Mouse (Mus musculus): ENCODE measurements around the gene Olfr1375.
"Not testable (repeated sequence)": the region's sequence is repeated elsewhere in the genome, so short reads cannot be mapped to it uniquely, and the experiment has no call there.

Gene Olfr1375

GRCm38 (mm10) chr11:51047809-51048208, at the start of gene Olfr1375:
Gene Olfr1375 (plus strand): TSS chr11:51048109.
- DNase-seq, result not testable (repeated sequence)

DNA sequence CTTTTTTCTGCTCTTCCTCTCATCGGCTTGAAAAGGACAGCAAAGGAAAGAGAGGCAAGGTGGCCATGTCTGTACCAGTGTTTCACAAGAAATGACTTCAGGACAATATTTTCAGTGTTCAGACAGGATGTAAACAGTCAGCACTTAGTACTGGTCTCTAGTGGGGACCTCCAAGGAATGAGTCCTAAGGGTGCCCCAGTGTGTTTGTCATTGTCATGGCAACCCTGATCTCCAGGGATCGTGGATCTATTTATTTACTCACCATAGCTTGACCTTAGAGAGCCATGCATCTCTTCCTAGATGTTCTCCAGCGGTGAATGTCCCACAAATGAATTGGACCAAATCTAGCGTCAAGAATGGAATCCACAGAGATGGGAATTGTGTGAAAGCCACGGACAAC, 44.6 kb upstream of the Olfr1375 start, which contains the start of gene Olfr51:
Gene Olfr51, plus strand, starts transcription at position 301 of the 400 bp plus-strand sequence.
- DNase-seq, result no peak

DNA sequence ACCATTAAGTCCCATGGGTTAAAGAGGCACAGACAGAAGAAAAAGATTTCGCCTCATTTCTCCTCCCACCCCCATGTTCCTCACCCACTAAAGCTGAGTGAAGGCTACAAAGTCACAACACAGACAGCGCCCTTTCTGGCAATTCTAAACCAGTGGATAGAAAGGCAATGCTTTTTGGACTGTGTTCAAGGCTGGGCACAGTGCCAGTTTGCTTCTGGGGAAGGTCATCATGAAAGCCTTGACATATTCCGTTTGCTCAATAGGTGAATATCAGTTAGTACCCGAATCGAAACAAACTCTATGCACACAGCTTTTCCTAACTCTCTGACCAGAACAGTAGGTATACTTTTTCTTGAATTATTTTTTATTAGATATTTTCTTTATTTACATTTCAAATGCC, 36.1 kb upstream of the Olfr1375 start:
- no peak for DNase-seq

DNA sequence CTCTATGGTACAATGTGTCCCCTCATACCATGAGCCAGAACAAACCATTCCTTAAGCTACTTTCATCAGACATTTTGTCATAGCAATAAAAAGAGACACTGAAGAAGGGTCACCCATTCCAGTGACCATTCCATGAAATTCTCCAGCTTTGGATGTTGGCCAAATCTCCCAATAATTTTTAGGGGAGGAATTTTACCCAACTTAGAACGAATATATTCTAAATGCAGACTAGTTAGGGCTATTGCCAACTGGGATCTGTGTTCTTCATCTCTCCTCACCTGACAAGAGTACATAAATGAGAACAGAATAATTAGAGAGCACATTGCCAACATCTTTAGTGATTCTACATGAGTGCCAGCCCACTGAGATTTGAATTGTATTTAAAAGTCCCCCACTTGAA, 34.0 kb upstream of the Olfr1375 start, which contains the start of gene Olfr54:
Gene Olfr54, plus strand, starts transcription at position 301 of the 400 bp plus-strand sequence.
- no peak for DNase-seq

- no peak for DNase-seq
Observed at GRCm38 (mm10) chr11:51016341-51016740, 31.6 kb upstream of the Olfr1375 start.

GRCm38 (mm10) chr11:51026811-51027210, 21.1 kb upstream of the Olfr1375 start:
- DNase-seq, result not testable (repeated sequence)

- not testable (repeated sequence) for DNase-seq
Observed at GRCm38 (mm10) chr11:51029381-51029780, 18.5 kb upstream of the Olfr1375 start.

- no peak for DNase-seq
Observed at GRCm38 (mm10) chr11:51030225-51030624, 17.7 kb upstream of the Olfr1375 start.

- DNase-seq, result no peak
Observed at GRCm38 (mm10) chr11:51032851-51033250, 15.1 kb upstream of the Olfr1375 start.

GRCm38 (mm10) chr11:51034141-51034540, 13.8 kb upstream of the Olfr1375 start:
- not testable (repeated sequence) for DNase-seq

DNA sequence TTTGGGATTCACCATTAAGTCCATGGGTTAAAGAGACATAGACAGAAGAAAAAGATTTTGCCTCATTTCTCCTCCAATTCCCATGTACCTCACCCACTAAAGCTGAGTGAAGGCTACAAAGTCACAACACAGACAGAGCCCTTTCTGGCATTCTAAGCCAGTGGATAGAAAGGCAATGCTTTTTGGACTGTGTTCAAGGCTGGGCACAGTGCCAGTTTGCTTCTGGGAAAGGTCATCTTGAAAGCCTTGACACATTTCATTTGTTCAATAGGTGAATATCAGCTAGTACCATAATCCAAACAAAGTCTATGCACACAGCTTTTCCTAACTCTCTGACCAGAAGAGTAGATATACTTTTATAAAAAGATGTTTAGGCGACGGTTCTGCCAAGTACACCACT, 12.0 kb upstream of the Olfr1375 start:
- DNase-seq, result no peak

DNA sequence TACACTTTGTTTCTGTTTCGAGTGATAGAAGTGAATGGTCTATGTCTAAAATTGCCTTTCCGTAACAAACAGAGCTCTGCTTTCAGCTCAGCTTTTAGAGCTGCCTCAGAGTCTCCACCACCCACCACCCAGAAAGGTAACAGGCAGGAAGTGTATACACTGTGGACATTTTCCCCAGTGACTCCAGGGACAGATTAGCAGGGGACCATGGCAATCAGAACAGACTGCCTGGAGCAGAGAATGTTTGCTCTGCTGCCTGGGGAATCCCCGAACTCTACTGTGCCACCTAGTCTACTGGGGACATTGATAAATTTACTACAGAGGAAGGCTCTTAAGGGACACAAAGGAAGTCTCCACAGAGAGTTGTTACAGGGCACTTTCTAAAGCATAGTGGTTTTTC, 3.1 kb upstream of the Olfr1375 start:
- not testable (repeated sequence) for DNase-seq

GRCm38 (mm10) chr11:51051678-51052077, 3.8 kb downstream of the Olfr1375 start:
- DNase-seq, result no peak

DNA sequence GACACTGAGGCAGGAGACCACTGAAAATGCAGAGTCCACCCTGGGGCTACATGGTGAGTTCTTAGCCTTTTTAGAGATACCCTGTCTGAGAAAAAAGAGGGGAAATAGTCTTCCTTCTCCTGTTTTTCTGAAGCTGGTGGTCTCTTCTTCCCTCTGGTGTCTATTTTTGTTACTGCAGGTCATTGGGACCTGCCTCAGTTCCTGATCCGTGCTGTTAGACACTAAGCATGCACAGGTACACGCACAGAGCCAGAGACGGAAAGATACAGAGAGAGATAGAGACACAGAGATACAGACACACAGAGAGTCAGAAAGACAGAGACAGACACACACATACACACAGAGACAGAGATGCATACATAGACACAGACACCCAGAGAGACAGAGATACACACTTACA, 5.3 kb downstream of the Olfr1375 start:
- DNase-seq, result no peak

GRCm38 (mm10) chr11:51059151-51059571, 11.3 kb downstream of the Olfr1375 start, which contains the start of gene Zfp354a:
Gene Zfp354a (plus strand): TSS chr11:51059257.
- DNase-seq, result peak; percentile 83

DNA sequence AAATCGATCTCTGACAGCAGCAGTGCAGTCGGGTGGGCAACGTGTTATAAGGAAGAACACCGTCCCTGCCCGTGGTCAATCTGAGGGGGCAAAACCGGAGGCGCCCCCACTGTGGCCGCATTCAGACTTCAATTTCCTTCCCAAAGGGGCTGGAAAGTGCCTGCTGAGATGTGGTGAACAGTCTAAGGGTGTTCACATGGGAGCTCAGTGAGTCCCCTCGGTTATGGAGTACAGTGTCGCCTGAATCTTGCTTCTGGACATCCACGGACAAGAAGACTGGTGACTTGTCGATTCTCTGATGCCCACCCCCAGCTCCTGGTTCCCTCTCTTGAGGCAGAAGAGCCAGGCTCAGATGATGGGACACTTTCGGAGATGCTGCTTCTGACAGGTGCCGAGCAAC, 11.7 kb downstream of the Olfr1375 start:
- DNase-seq, result no peak

- no peak for DNase-seq
Observed at GRCm38 (mm10) chr11:51060981-51061380, 13.1 kb downstream of the Olfr1375 start.

- no peak for DNase-seq
Observed at GRCm38 (mm10) chr11:51063276-51063675, 15.4 kb downstream of the Olfr1375 start.

- DNase-seq, result no peak
Observed at GRCm38 (mm10) chr11:51063841-51064240, 15.9 kb downstream of the Olfr1375 start.

DNA sequence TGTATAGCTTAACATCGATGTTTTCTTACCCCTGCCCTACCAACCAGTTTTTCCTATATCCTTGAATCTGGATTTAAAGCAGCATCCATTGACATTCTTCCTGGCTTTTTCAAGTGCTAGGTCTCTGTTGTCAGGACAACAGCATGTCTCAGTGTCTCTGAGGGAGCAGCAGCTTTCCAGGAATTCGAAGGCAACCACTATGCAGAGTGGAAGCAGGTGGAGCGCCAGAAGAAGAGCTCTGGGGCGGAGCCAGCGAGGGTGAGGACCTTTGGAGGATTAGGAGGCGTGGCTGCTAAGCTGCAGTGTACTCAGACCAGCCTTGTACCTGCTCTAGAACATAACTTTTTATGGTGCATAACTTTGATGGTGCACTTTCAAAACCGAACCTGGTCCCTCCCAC, 36.6 kb downstream of the Olfr1375 start:
- no peak for DNase-seq

DNA sequence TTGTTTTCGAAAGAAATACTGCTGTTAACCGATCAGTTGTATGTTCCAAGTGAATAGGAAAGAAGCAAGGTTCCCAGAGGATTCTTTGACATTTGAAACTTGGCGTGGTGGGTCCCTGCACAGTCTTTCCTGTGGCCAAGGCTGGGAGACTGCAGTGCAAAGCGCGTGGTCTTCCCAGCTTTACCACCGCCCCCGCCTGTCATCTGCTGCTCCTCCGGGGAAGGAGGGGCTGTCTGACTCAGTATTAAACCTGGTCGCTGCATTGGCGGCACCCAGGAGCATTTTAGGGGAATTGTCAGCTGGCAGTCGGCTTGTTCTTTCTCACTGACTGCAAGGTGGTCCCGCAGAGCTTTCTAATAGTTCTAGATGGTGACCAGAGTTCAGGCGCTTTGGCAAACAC, 37.4 kb downstream of the Olfr1375 start:
- no peak for DNase-seq
